Mouse (Mus musculus): Measurements from ENCODE around the gene Tmeff1. TPM values are rescaled to one million over a fixed set of nuclear protein-coding genes. Genes with fewer than 3 reads are reported as not detected.
A peak's percentile ranks its signal among the peaks of the same experiment; 100 is the strongest.

Gene Tmeff1
- 211 and 276 TPM in 2 replicates for polyA plus RNA-seq (2015; fragmentation: Nextera tagmentation; extraction: Ambion mirVana)

- Histone ChIP-seq H3K4me1 (peaks cover 17% of the 10 kb centered on the region), H3K9ac (replicated peaks) (peak within 1 kb of the TSS; percentile 81), H3K4me3 (replicated peaks) (peak within 1 kb of the TSS; percentile 61), H3K36me3 (no peaks in the 10 kb centered on the region), H3K27me3 (replicated peaks) (no peaks in the 10 kb centered on the region), H3K9me3 (replicated peaks) (no peaks in the 10 kb centered on the region), H3K4me2 (peak within 1 kb of the TSS; percentile 87), H3K27ac (replicated peaks) (peak within 1 kb of the TSS; percentile 95)
- ATAC-seq (ENCODE audit: low FRiP score): peak; percentile 91
- WGBS: 1% methylated on average over 37 of the region's 64 CpGs
Observed at GRCm38 (mm10) chr4:48584421-48585240, at the start of gene Tmeff1. Gene Tmeff1, plus strand, starts transcription at chr4:48585174.

DNA sequence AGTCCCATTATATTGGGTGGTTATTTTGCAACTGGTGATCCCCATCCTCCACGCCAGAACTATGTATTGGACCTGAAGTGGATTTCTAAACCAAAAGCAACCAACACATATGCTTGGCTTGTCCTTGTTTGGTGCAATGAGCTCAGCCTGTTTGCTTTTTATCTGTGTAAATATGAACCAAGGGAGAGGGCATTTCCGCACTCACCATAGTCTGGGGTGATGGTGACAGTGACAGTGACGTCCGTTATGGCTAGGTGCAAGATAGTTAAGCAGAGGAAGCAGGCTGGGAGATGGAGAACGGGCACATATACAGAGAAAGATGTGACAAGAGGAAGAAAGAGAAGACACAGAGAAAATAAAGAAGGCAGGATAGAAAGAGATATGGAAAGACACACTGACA lies 48.7 kb upstream of the Tmeff1 start:
- Histone ChIP-seq H3K9me3 (replicated peaks) (no peaks in the 10 kb centered on the region), H3K9ac (replicated peaks) (no peak overlapping the region), H3K4me2 (no peak overlapping the region), H3K4me1 (peaks cover 6% of the 10 kb centered on the region), H3K27me3 (replicated peaks) (no peaks in the 10 kb centered on the region), H3K4me3 (replicated peaks) (no peak overlapping the region), H3K36me3 (no peaks in the 10 kb centered on the region), H3K27ac (replicated peaks) (no peak overlapping the region)
- no peak for ATAC-seq (ENCODE audit: low FRiP score)
- WGBS: 85% methylated on average over 5 of the region's 5 CpGs

DNA sequence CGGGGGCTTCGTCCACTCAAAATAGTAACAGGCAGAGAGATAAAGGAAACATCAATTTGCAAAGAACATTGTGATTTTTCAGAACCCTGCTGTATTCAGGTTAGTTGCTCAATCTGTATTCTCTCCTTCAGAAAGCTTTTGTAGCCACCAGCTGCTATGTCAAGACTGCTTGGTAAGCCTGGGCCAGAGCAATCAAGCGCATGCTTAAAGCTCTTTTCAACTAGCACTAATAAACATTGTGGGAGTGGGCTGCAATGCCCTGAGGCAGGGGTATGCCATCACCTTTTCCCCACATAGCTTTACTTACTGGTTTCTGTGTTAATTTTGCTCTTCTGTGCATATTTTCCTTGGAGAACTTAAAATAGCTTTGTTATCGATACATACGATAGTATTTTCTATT lies 48.0 kb upstream of the Tmeff1 start:
- WGBS: 80% methylated on average over 5 of the region's 5 CpGs
- no peak overlapping the region for H3K4me3 ChIP-seq (replicated peaks)
- no peak for ATAC-seq (ENCODE audit: low FRiP score)
- no peaks in the 10 kb centered on the region for H3K9me3 ChIP-seq (replicated peaks)
- H3K27ac ChIP-seq (replicated peaks): no peak overlapping the region
- H3K4me1 ChIP-seq: peaks cover 13% of the 10 kb centered on the region
- H3K9ac ChIP-seq (replicated peaks): no peak overlapping the region
- H3K27me3 ChIP-seq (replicated peaks): no peaks in the 10 kb centered on the region
- H3K36me3 ChIP-seq: no peaks in the 10 kb centered on the region
- no peak overlapping the region for H3K4me2 ChIP-seq

DNA sequence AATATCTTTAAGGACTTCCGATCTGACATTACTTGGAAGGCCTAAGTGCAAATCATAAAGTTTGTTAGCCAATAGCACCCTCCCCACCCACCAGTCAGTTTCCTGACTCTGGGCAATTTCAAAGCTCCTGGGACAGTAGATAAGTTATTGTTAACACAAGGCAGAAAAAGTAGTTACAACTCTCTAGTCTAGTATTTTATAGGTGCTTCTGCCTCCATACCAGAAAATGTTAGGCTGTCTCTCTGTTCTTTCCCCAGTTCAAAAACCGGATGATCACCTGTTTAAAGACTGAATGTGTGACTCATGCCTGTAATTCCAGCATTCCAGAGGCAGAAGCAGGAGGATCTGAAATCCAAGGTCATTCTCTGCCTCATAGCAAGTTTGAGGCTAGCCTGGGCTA lies 46.4 kb upstream of the Tmeff1 start:
- ATAC-seq (ENCODE audit: low FRiP score): no peak
- no peak overlapping the region for H3K4me3 ChIP-seq (replicated peaks)
- no peak overlapping the region for H3K9ac ChIP-seq (replicated peaks)
- peaks cover 26% of the 10 kb centered on the region for H3K4me1 ChIP-seq
- no peak overlapping the region for H3K27ac ChIP-seq (replicated peaks)
- WGBS: 93% methylated on average over 2 of the region's 2 CpGs
- no peaks in the 10 kb centered on the region for H3K9me3 ChIP-seq (replicated peaks)
- H3K4me2 ChIP-seq: no peak overlapping the region
- no peaks in the 10 kb centered on the region for H3K27me3 ChIP-seq (replicated peaks)
- no peaks in the 10 kb centered on the region for H3K36me3 ChIP-seq

DNA sequence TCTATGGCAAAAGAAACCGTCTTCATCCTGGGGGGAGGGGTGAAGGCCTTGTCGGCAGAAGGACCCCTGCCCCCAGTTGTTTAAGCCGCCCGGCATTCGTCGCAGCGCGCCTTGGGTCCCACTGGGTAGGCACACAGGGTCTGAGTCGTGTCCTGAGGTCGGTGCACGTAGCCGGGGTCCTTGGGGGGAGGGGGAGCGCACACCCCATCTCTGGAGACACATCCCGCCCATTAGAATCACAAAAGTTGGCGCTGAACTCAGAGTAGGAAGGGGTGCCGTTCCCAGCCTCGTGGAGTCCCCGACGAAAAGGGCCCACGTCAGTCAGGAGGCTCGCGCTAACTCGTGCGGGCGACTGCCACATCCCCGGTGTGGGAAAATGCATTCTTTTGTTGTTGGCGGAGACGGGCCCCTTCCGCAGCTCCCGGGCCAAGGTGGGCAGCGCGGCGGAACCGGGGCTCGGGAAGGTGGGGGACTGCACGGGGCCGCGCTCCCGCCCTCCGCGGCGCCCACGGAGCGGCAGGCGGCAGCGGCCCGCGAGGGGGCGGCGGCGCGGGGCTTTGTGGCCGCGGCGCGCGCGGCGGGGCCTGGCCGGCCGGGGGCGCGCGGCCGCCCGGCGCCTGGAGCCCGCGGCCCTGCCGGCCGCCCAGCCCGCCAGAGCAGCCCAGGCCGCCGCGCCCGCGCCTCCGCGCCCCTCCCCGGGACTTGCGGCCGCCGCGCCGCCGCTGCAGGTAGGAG lies 45.0 kb upstream of the Tmeff1 start, which contains the start of gene Msantd3:
Gene Msantd3, plus strand, starts transcription at position 95 of the 735 bp plus-strand sequence.
- H3K9me3 ChIP-seq (replicated peaks): no peaks in the 10 kb centered on the region
- H3K4me3 ChIP-seq (replicated peaks): peak within 1 kb of the TSS; percentile 72
- H3K36me3 ChIP-seq: no peaks in the 10 kb centered on the region
- H3K4me2 ChIP-seq: peak within 1 kb of the TSS; percentile 92
- H3K27ac ChIP-seq (replicated peaks): peak within 1 kb of the TSS; percentile 89
- WGBS: under 1% methylated on average over 46 of the region's 86 CpGs
- H3K4me1 ChIP-seq: peaks cover 38% of the 10 kb centered on the region
- peak within 1 kb of the TSS; percentile 86 for H3K9ac ChIP-seq (replicated peaks)
- ATAC-seq (ENCODE audit: low FRiP score): peak; percentile 76
- no peaks in the 10 kb centered on the region for H3K27me3 ChIP-seq (replicated peaks)

GRCm38 (mm10) chr4:48540576-48541111 lies 44.3 kb upstream of the Tmeff1 start:
- H3K27ac ChIP-seq (replicated peaks): peak overlapping the region; percentile 89
- peak overlapping the region; percentile 86 for H3K9ac ChIP-seq (replicated peaks)
- WGBS: 1% methylated on average over 18 of the region's 50 CpGs
- H3K4me1 ChIP-seq: peaks cover 42% of the 10 kb centered on the region
- no peaks in the 10 kb centered on the region for H3K9me3 ChIP-seq (replicated peaks)
- no peaks in the 10 kb centered on the region for H3K36me3 ChIP-seq
- H3K27me3 ChIP-seq (replicated peaks): no peaks in the 10 kb centered on the region
- H3K4me2 ChIP-seq: peak overlapping the region; percentile 92
- H3K4me3 ChIP-seq (replicated peaks): peak overlapping the region; percentile 72
- peak; percentile 64 for ATAC-seq (ENCODE audit: low FRiP score)

GRCm38 (mm10) chr4:48541526-48542250 lies 43.3 kb upstream of the Tmeff1 start:
- no peak overlapping the region for H3K27ac ChIP-seq (replicated peaks)
- ATAC-seq (ENCODE audit: low FRiP score): no peak
- H3K4me1 ChIP-seq: peaks cover 51% of the 10 kb centered on the region

GRCm38 (mm10) chr4:48542351-48542750 lies 42.6 kb upstream of the Tmeff1 start:
- WGBS: 35% methylated on average over 5 of the region's 5 CpGs
- peaks cover 57% of the 10 kb centered on the region for H3K4me1 ChIP-seq
- no peaks in the 10 kb centered on the region for H3K27me3 ChIP-seq (replicated peaks)
- H3K27ac ChIP-seq (replicated peaks): no peak overlapping the region
- peak overlapping the region; percentile 92 for H3K4me2 ChIP-seq
- ATAC-seq (ENCODE audit: low FRiP score): no peak
- no peaks in the 10 kb centered on the region for H3K36me3 ChIP-seq
- H3K9me3 ChIP-seq (replicated peaks): no peaks in the 10 kb centered on the region
- 0 out of 2 replicates have a peak overlapping the region, but pooled peaks have one; percentile 86 for H3K9ac ChIP-seq (replicated peaks)
- H3K4me3 ChIP-seq (replicated peaks): no peak overlapping the region

More at GRCm38 (mm10) chr4:48541526-48542250, 43.3 kb upstream of the Tmeff1 start:
- Histone ChIP-seq H3K36me3 (no peaks in the 10 kb centered on the region), H3K4me3 (replicated peaks) (peak overlapping the region; percentile 72), H3K9me3 (replicated peaks) (no peaks in the 10 kb centered on the region), H3K27me3 (replicated peaks) (no peaks in the 10 kb centered on the region), H3K4me2 (peak overlapping the region; percentile 92), H3K9ac (replicated peaks) (peak overlapping the region; percentile 86)
- WGBS: 4% methylated on average over 15 of the region's 15 CpGs

DNA sequence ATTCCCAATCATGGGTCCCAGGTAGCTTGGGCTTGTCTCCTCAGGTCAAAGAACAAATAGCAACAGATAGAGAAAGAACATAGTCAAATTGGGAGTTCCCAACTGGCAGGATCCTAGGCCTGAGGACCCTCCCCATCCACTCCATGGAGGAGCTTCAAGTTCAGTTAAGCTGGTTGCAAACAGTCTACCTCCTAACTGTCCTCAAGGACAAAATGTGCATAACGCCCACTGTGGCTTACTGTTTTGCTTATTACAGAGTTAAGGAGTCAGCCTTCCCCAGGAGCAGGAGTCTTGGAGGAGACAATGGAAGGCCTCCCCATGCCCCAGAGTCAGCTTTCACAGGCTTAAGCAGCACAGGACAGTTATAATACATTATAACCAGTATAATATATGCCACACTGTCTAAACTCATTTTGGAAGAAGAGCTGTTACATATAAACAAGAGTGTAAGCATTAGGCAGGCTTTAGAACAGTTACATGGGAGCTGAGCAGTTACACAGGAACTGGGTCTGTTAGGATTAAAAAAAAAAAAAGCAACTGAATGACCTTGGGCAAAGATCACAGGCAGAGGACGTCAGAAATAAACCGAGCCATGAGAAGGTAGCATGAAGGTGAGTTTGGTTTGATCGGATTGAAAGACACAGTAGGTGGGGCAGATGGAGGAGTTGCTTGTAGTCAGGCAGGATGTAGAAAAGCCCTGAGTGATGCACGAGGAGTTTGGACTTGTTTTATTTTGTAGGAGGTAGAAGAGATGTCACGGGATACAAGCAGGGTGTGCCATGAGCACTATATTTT lies 41.7 kb upstream of the Tmeff1 start:
- H3K4me1 ChIP-seq: peaks cover 66% of the 10 kb centered on the region
- H3K9me3 ChIP-seq (replicated peaks): no peaks in the 10 kb centered on the region
- H3K9ac ChIP-seq (replicated peaks): no peak overlapping the region
- H3K36me3 ChIP-seq: no peaks in the 10 kb centered on the region
- no peak overlapping the region for H3K4me3 ChIP-seq (replicated peaks)
- ATAC-seq (ENCODE audit: low FRiP score): no peak
- no peak overlapping the region for H3K4me2 ChIP-seq
- no peaks in the 10 kb centered on the region for H3K27me3 ChIP-seq (replicated peaks)
- WGBS: 75% methylated on average over 6 of the region's 6 CpGs
- no peak overlapping the region for H3K27ac ChIP-seq (replicated peaks)

GRCm38 (mm10) chr4:48544141-48544540 lies 40.8 kb upstream of the Tmeff1 start:
- Histone ChIP-seq H3K9ac (replicated peaks) (no peak overlapping the region), H3K4me1 (peaks cover 74% of the 10 kb centered on the region), H3K4me2 (no peak overlapping the region), H3K4me3 (replicated peaks) (no peak overlapping the region), H3K27me3 (replicated peaks) (no peaks in the 10 kb centered on the region), H3K27ac (replicated peaks) (no peak overlapping the region), H3K9me3 (replicated peaks) (no peaks in the 10 kb centered on the region), H3K36me3 (no peaks in the 10 kb centered on the region)
- 45% methylated on average over 8 of the region's 8 CpGs for WGBS
- ATAC-seq (ENCODE audit: low FRiP score): no peak
